Mouse (Mus musculus): ENCODE data around the gene A730061H03Rik. TPM values are rescaled to one million over a fixed set of nuclear protein-coding genes. Genes with fewer than 3 reads are reported as not detected.

The A730061H03Rik gene
- 1.3 and 1.4 TPM in 2 replicates for polyA plus RNA-seq (2015; fragmentation: Nextera tagmentation; extraction: Ambion mirVana)

GRCm38 (mm10) chr14:55560202-55561073, at the start of gene A730061H03Rik:
Gene A730061H03Rik (minus strand): TSS chr14:55560406.
- Histone ChIP-seq H3K9ac (peak within 1 kb of the TSS; percentile 69), H3K4me2 (peak within 1 kb of the TSS; percentile 78), H3K9me3 (no peaks in the 10 kb centered on the region), H3K36me3 (peaks cover 22% of the 10 kb centered on the region), H3K4me3 (peak within 1 kb of the TSS; percentile 68), H3K27me3 (no peaks in the 10 kb centered on the region), H3K4me1 (peaks cover 18% of the 10 kb centered on the region), H3K27ac (peak within 1 kb of the TSS; percentile 99)
- under 1% methylated on average over 51 of the region's 51 CpGs for WGBS
- ATAC-seq (ENCODE audit: insufficient number of reproducible peaks, low FRiP score, low TSS enrichment, low read depth): peak; percentile 97

DNA sequence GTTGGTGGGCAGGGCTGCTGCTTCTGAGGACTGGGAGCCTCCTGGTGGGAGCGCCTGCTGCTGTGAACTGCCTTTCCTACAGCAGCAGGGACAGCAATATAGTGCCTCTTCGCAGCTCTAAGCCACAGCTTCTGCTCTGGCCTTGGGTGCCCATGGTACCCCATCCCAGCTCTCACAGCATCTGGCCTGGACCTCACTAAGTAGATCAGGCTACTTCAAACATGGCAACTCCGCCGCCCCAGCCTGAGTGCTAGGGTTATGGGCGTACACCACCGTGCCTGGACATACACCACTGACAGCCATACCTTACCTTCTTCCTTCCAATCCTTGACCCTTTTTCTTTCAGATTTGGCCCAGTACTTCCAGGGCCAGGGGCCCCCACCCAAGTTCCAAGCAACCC, 48.1 kb upstream of the A730061H03Rik start:
- no peak for ATAC-seq (ENCODE audit: insufficient number of reproducible peaks, low FRiP score, low TSS enrichment, low read depth)
- Histone ChIP-seq H3K4me3 (no peak overlapping the region), H3K27me3 (no peaks in the 10 kb centered on the region), H3K36me3 (peaks cover 48% of the 10 kb centered on the region), H3K4me1 (peaks cover 15% of the 10 kb centered on the region), H3K9me3 (no peaks in the 10 kb centered on the region), H3K27ac (no peak overlapping the region), H3K9ac (no peak overlapping the region), H3K4me2 (no peak overlapping the region)
- 93% methylated on average over 6 of the region's 6 CpGs for WGBS

GRCm38 (mm10) chr14:55605743-55606459, 45.7 kb upstream of the A730061H03Rik start:
- no peak overlapping the region for H3K4me2 ChIP-seq
- H3K36me3 ChIP-seq: peaks cover 71% of the 10 kb centered on the region
- 93% methylated on average over 16 of the region's 16 CpGs for WGBS
- no peak for ATAC-seq (ENCODE audit: insufficient number of reproducible peaks, low FRiP score, low TSS enrichment, low read depth)
- no peak overlapping the region for H3K4me3 ChIP-seq
- no peak overlapping the region for H3K9ac ChIP-seq
- no peaks in the 10 kb centered on the region for H3K9me3 ChIP-seq
- no peak overlapping the region for H3K27ac ChIP-seq
- no peaks in the 10 kb centered on the region for H3K27me3 ChIP-seq
- peaks cover 22% of the 10 kb centered on the region for H3K4me1 ChIP-seq

GRCm38 (mm10) chr14:55604823-55605222, 44.6 kb upstream of the A730061H03Rik start:
- Histone ChIP-seq H3K27ac (no peak overlapping the region), H3K9me3 (no peaks in the 10 kb centered on the region), H3K9ac (no peak overlapping the region), H3K36me3 (peaks cover 78% of the 10 kb centered on the region), H3K27me3 (no peaks in the 10 kb centered on the region), H3K4me1 (peaks cover 22% of the 10 kb centered on the region), H3K4me3 (0 out of 2 replicates have a peak overlapping the region, but pooled peaks have one; percentile 43), H3K4me2 (peak overlapping the region; percentile 60; the same call in 1 of the 2 replicates)
- ATAC-seq (ENCODE audit: insufficient number of reproducible peaks, low FRiP score, low TSS enrichment, low read depth): no peak
- WGBS: 78% methylated on average over 11 of the region's 11 CpGs

DNA sequence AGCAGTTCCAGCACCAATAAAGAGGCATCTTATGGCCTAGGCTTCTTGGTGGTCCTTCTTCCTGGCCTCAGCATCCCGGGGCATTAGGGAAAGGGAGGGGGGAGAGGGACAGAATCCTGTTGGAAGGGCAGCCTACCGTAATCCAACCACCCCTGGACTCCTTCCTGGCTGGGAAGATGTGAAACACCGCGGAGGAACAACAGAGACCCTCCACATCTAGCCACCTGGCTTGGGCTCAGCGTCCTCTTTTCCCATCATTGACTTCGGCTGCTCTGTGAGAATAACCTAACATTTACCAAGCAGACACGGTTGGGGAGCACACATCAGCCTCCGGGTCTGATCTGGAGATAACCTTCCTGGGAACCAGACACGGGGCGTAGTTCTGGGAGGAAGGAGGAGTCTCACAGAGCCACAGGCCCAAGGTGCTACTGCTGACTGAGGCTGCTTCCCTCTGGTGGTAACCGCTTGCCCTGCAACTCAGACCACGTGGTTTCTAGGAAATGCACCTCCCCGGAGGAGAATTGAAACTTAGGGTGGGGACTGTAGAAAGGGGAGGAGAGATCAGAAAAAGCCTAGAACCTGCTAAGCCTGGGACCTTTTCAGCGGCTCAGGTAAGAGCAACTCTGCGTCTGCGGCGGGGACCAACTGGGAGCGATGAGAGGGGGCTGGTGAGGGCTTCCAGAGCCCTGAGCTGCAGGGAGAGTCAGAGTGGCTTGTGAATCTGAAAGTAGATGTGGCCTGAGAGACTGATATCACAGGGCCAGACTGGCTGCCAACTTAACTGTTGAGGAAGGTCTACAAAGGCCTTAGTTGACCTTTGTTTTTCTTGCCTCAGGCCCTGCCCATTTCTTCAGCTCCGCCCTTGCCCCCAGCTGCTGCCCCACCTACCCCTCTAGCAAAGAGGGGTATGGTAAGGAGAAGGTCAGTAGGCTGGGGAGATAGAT, 43.7 kb upstream of the A730061H03Rik start:
- Histone ChIP-seq H3K9me3 (no peaks in the 10 kb centered on the region), H3K27ac (peak overlapping the region; percentile 83), H3K4me2 (peak overlapping the region; percentile 60), H3K36me3 (peaks cover 78% of the 10 kb centered on the region), H3K4me3 (peak overlapping the region; percentile 43), H3K27me3 (no peaks in the 10 kb centered on the region), H3K4me1 (peaks cover 22% of the 10 kb centered on the region), H3K9ac (peak overlapping the region; percentile 52; the same call in 1 of the 2 replicates)
- ATAC-seq (ENCODE audit: insufficient number of reproducible peaks, low FRiP score, low TSS enrichment, low read depth): peak; percentile 82
- 15% methylated on average over 19 of the region's 19 CpGs for WGBS

DNA sequence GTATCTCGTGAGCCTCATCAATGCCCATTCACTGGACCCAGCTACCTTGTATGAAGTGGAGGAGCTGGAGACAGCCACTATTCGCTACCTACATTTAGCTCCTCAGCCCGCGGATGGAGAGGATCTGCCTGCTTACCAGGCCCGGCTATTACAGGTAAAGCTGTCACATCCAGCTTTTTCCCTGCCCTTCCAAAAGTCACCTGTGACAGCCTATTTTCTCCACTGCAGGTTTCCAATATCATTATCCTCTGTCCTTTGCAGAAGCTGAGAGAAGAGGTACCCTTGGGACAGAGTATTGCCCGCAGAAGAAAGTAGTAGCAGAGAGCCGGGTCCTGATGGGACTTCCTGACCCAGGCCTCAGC, 43.0 kb upstream of the A730061H03Rik start, which contains the start of gene Irf9:
TSS of gene Irf9 (plus strand) at position 301 of the 362 bp plus-strand sequence.
- peak within 1 kb of the TSS; percentile 83 for H3K27ac ChIP-seq
- peak within 1 kb of the TSS; percentile 52; the same call in 1 of the 2 replicates for H3K9ac ChIP-seq
- peaks cover 22% of the 10 kb centered on the region for H3K4me1 ChIP-seq
- H3K9me3 ChIP-seq: no peaks in the 10 kb centered on the region
- WGBS: 84% methylated on average over 7 of the region's 7 CpGs
- peak within 1 kb of the TSS; percentile 43 for H3K4me3 ChIP-seq
- no peak for ATAC-seq (ENCODE audit: insufficient number of reproducible peaks, low FRiP score, low TSS enrichment, low read depth)
- H3K36me3 ChIP-seq: peaks cover 78% of the 10 kb centered on the region
- no peaks in the 10 kb centered on the region for H3K27me3 ChIP-seq
- peak within 1 kb of the TSS; percentile 60 for H3K4me2 ChIP-seq

DNA sequence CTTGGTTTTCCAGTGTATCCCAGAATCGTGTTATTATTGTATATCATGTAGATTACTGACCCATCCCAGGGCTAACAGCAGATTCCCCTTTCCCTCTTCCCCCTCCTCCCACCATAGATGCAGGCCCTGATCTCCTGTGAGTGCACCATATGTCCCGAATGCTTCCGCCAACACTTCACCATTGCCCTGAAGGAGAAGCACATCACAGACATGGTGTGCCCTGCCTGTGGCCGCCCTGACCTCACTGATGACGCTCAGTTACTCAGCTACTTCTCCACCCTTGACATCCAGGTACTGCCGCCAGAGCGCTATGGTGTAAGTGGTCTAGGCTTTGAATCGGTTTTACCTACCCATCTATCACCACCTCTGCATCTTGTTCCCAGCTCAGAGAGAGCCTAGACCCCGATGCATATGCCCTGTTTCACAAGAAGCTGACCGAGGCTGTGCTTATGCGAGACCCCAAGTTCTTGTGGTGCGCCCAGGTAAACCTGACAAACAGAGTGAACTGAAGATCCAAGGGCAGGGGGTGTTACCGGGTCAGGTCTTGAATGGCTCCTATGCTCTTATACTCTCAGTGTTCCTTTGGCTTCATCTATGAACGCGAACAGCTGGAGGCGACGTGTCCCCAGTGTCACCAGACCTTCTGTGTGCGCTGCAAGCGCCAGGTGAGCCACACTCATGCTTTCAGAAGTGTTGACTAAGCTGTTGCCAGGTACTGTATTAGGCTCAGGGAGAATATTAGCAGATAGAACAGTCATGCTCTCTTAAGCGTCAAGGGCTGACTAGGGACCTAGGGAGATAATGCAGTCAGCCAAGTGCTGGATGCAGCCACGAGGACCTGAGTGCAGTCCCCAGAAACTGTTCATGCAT, 38.5 kb upstream of the A730061H03Rik start:
- Histone ChIP-seq H3K4me1 (peaks cover 10% of the 10 kb centered on the region; the same call in 1 of the 2 replicates), H3K9me3 (no peaks in the 10 kb centered on the region), H3K27me3 (no peaks in the 10 kb centered on the region), H3K4me3 (no peak overlapping the region), H3K9ac (no peak overlapping the region), H3K27ac (no peak overlapping the region), H3K4me2 (no peak overlapping the region), H3K36me3 (peaks cover 87% of the 10 kb centered on the region)
- WGBS: 92% methylated on average over 21 of the region's 21 CpGs
- ATAC-seq (ENCODE audit: insufficient number of reproducible peaks, low FRiP score, low TSS enrichment, low read depth): no peak

GRCm38 (mm10) chr14:55596036-55596690, 36.0 kb upstream of the A730061H03Rik start:
- Histone ChIP-seq H3K9ac (no peak overlapping the region), H3K4me2 (no peak overlapping the region), H3K4me3 (no peak overlapping the region), H3K4me1 (peaks cover 18% of the 10 kb centered on the region), H3K9me3 (no peaks in the 10 kb centered on the region), H3K27me3 (no peaks in the 10 kb centered on the region), H3K27ac (no peak overlapping the region), H3K36me3 (peaks cover 68% of the 10 kb centered on the region)
- ATAC-seq (ENCODE audit: insufficient number of reproducible peaks, low FRiP score, low TSS enrichment, low read depth): no peak
- WGBS: 84% methylated on average over 13 of the region's 13 CpGs

DNA sequence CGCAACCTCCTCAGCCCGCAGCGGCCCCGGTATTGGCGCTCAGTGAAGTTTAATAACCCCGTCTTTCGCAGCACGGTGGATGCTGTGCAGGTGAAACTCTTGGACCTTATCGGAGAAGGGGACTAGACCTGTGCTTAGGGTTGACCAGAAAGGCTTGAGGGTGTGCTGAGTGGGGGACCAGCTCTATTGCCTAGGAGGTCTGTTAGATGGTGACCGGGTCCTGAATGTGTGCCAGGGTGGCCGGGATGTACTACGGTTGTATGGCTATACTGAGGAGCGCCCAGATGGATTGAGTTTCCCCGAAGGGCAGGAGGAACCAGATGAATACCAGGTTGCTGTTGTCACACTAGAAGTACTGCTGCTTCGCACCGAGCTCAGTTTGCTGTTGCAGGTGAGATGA, 32.0 kb upstream of the A730061H03Rik start:
- peak overlapping the region; percentile 68 for H3K9ac ChIP-seq
- peak overlapping the region; percentile 97 for H3K27ac ChIP-seq
- peak overlapping the region; percentile 79 for H3K4me3 ChIP-seq
- H3K27me3 ChIP-seq: no peaks in the 10 kb centered on the region
- H3K4me1 ChIP-seq: peaks cover 28% of the 10 kb centered on the region
- peaks cover 52% of the 10 kb centered on the region for H3K36me3 ChIP-seq
- H3K9me3 ChIP-seq: no peaks in the 10 kb centered on the region
- peak overlapping the region; percentile 88 for H3K4me2 ChIP-seq
- WGBS: 2% methylated on average over 16 of the region's 16 CpGs
- ATAC-seq (ENCODE audit: insufficient number of reproducible peaks, low FRiP score, low TSS enrichment, low read depth): no peak

DNA sequence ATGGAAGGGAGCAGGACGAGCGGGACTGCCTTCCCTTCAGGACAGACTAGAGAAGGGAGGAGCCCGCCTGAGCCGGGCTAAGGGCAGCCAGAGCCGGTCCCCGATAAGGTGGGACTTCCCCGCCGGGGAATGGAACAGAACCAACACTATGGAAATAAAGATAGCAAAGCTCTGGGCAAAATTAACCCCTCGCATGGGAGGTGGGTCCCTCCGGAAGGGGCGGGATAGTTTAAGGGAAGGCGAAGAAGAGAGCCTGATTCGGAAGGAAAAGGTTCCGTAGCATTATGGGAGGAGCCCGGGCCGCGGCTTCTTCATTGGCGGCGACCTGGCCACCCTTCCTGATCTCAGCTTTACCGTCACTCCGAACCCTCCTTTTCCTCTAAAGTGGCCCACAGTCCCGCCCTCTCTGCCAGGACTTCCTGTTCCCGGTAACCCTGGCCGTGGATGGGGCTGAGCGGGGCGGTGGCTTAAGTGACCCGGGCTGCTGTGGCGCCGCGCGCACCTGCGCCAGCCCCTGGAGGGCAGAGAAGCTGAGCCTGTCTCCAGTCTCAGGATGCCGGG, 31.2 kb upstream of the A730061H03Rik start, which contains the start of gene Rnf31:
TSS of gene Rnf31 (plus strand) at position 378 of the 561 bp plus-strand sequence.
- H3K27ac ChIP-seq: peak within 1 kb of the TSS; percentile 97
- H3K27me3 ChIP-seq: no peaks in the 10 kb centered on the region
- peaks cover 48% of the 10 kb centered on the region for H3K36me3 ChIP-seq
- ATAC-seq (ENCODE audit: insufficient number of reproducible peaks, low FRiP score, low TSS enrichment, low read depth): peak; percentile 89
- H3K4me3 ChIP-seq: peak within 1 kb of the TSS; percentile 79
- peaks cover 28% of the 10 kb centered on the region for H3K4me1 ChIP-seq
- peak within 1 kb of the TSS; percentile 88 for H3K4me2 ChIP-seq
- peak within 1 kb of the TSS; percentile 68 for H3K9ac ChIP-seq
- no peaks in the 10 kb centered on the region for H3K9me3 ChIP-seq
- WGBS: under 1% methylated on average over 33 of the region's 33 CpGs
